24 mouse cellular contexts compared by ENCODE assay signal in the genomic region with DNA sequence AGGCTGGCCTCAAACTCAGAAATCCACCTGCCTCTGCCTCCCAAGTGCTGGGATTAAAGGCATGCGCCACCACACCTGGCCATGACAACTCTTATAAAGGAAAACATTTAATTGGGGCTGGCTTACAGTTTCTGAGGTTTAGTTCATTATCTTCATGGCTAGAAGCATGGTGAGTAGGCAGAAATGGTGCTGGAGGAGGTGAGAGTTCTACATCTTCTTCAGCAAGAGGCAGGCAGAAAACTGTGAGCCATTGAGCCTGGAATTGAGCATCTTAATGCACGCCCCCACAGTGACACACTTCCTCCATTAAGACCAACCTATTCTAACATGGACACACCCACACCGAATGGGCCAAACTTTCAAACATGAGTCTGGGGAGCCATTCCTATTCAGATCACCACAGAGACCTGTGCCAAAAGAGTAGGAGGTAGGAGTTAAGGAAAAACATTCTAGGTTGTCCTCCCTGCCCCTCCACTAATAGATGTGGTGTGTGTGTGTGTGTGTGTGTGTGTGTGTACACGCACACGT. TPM values are rescaled to one million over a fixed set of nuclear protein-coding genes. Genes with fewer than 3 reads are reported as not detected.
DNase-seq lines count a peak whose midpoint lies in the region; TF ChIP-seq lines count a peak whose summit lies in the region.
"Had no signal": no experiment of that assay in that cellular context is flagged by ENCODE, and none has a peak within 500 bp of the region (broad histone marks: within the 10 kb centered on the region; RNA-seq: fewer than 3 reads in every experiment).

No protein-coding gene starts in this region.

- no peak overlapping the region for H3K27ac ChIP-seq in MEL (ENCODE audit: control insufficient read depth, low read depth, low read length)
- H3K27ac ChIP-seq: forebrain, embryonic 10.5 days; forebrain, embryonic 13.5 days; heart, embryonic 15.5 days; hindbrain, embryonic 14.5 days; hindbrain, postnatal 0 days had no signal

- no peak overlapping the region for H3K9ac ChIP-seq in MEL (ENCODE audit: control insufficient read depth, low read depth, low read length, poor library complexity, severe bottlenecking)
- H3K9ac ChIP-seq: forebrain, embryonic 13.5 days; heart, embryonic 12.5 days; heart, embryonic 15.5 days; hindbrain, embryonic 14.5 days had no signal

- peak; percentile 8 to 23 for DNase-seq in right cerebral cortex, adult 2 months (ENCODE audit: low spot score in 2 of 2)
- no peak for DNase-seq in right cerebral cortex, postnatal 10 days (ENCODE audit: low spot score in 2 of 2)
- peak; percentile 16 for DNase-seq in MEL (ENCODE audit: low read depth, low spot score)
- DNase-seq in brain, adult 2 months (ENCODE audit: low read depth, low spot score), result peak; percentile 43
- peak; percentile 12 for DNase-seq in telencephalon, adult 2 months (ENCODE audit: low read depth, low spot score)
- DNase-seq in left cerebral cortex, postnatal 36 days (ENCODE audit: low spot score in 2 of 2), result no peak
- no peak for DNase-seq in kidney, postnatal 36 days
- no peak for DNase-seq in urinary bladder, postnatal 36 days (ENCODE audit: low spot score in 2 of 2)
- DNase-seq: adrenal gland, adult 2 months; adrenal gland, postnatal 14 days; cerebellum, adult 11-12 months; cerebellum, adult 8-10 months; cerebellum, postnatal 10 days; gastrocnemius, postnatal 25 days; heart, adult 18-20 months; heart, postnatal 10 days; heart, postnatal 4 days had no signal

- no peak for TF ChIP-seq EP300 in MEL (IDR thresholded peaks at IDR 0.05; ENCODE audit: low read depth in 1 of 2, low read length in 2 of 2)

- peaks cover 20% of the 10 kb centered on the region; the same call in 1 of the 2 replicates for H3K79me2 ChIP-seq in MEL (ENCODE audit: control insufficient read depth, insufficient read depth, low read length, poor library complexity)

- no peak for TF ChIP-seq RAD21 in MEL (IDR thresholded peaks at IDR 0.05; ENCODE audit: low read depth, low read length)

- H3K4me3 ChIP-seq in MEL (ENCODE audit: control insufficient read depth in 1 of 2, insufficient read depth in 1 of 2, low read depth in 2 of 2, low read length in 2 of 2), result no peak overlapping the region
- H3K4me3 ChIP-seq: forebrain, embryonic 10.5 days; forebrain, embryonic 13.5 days; heart, embryonic 12.5 days; heart, embryonic 15.5 days had no signal

- peaks cover 13% of the 10 kb centered on the region in 2 experiments for H3K4me1 ChIP-seq in MEL (ENCODE audit: control insufficient read depth in 1 of 2, insufficient read depth in 2 of 2, low read length in 2 of 2)
- H3K4me1 ChIP-seq: heart, embryonic 15.5 days had no signal

- no peaks in the 10 kb centered on the region for H3K9me3 ChIP-seq in MEL (replicated peaks; ENCODE audit: insufficient read depth, low read length)
- H3K9me3 ChIP-seq: forebrain, embryonic 10.5 days; forebrain, embryonic 13.5 days; G1E; heart, embryonic 12.5 days; heart, embryonic 15.5 days had no signal

- H3K27me3 ChIP-seq in MEL (ENCODE audit: control insufficient read depth in 1 of 2, insufficient read depth in 2 of 2, low read length in 2 of 2), result no peaks in the 10 kb centered on the region
- H3K27me3 ChIP-seq: forebrain, embryonic 13.5 days; heart, embryonic 12.5 days; heart, embryonic 15.5 days had no signal

- no peak for TF ChIP-seq CTCF in MEL (IDR thresholded peaks at IDR 0.05 in 2 of 3, conservative IDR thresholded peaks at IDR 0.05 in 1 of 3; ENCODE audit: control insufficient read depth in 1 of 3, insufficient read depth in 1 of 3, low read depth in 2 of 3, low read length in 3 of 3, poor library complexity in 1 of 3, severe bottlenecking in 1 of 3)

- intact Hi-C loops in left cerebral cortex, postnatal 36 days (cut with DNase I), result no loop called here

- no peak for TF ChIP-seq POLR2A in MEL (IDR thresholded peaks at IDR 0.05; ENCODE audit: control insufficient read depth in 1 of 2, insufficient read depth in 1 of 2, low read depth in 1 of 2, low read length in 2 of 2, poor library complexity in 1 of 2)

- peaks cover 13 to 15% of the 10 kb centered on the region in 2 experiments for H3K36me3 ChIP-seq in MEL (ENCODE audit: control insufficient read depth in 1 of 2, insufficient read depth in 2 of 2, low read length in 2 of 2)
- H3K36me3 ChIP-seq: heart, embryonic 15.5 days had no signal

TF ChIP-seq in MEL, 35 proteins besides CTCF, POLR2A, EP300 and RAD21:
- TF ChIP-seq SMC3 (IDR thresholded peaks at IDR 0.05; ENCODE audit: low read depth, low read length), result no peak
- TF ChIP-seq MYB (IDR thresholded peaks at IDR 0.05; ENCODE audit: low read depth, low read length), result no peak
- no peak for TF ChIP-seq ZNF384 (IDR thresholded peaks at IDR 0.05; ENCODE audit: low read depth, low read length)
- no peak for TF ChIP-seq USF1 (IDR thresholded peaks at IDR 0.05; ENCODE audit: low read depth, low read length)
- no peak for TF ChIP-seq HCFC1 (IDR thresholded peaks at IDR 0.05; ENCODE audit: low read depth, low read length)
- TF ChIP-seq GATA1 (IDR thresholded peaks at IDR 0.05; ENCODE audit: low read depth, low read length), result no peak
- no peak for TF ChIP-seq ZC3H11A (IDR thresholded peaks at IDR 0.05; ENCODE audit: low read depth, low read length)
TF ChIP-seq in MEL: peak in this region for 0.

RNA-seq across cellular contexts. Expression of gene Kdm4c, which starts 22.2 kb away (rescaled TPM):
- total RNA-seq in MEL (2012; rRNA removed), result 8.4 and 9.6 TPM in 2 replicates
- 1 to 10 TPM in 1 of 2 experiments, not detected in 1; 7.5 TPM for polyA plus RNA-seq in MEL (2012; ENCODE audit: insufficient read depth in 1 of 2, insufficient read length in 2 of 2, low read depth in 1 of 2, low replicate concordance in 2 of 2, missing spikeins in 1 of 2)
- total RNA-seq in left cerebral cortex, postnatal 36 days (2021), result 10 to 100 TPM; 21.7 to 26.4 TPM

Comparison
In these comparisons a context has a peak if more than half of its experiments do, and no peak if none do; other contexts are left out.
1. DNase-seq: peak in right cerebral cortex, adult 2 months (2 of 2), MEL (single experiment), brain, adult 2 months (single experiment) and telencephalon, adult 2 months (single experiment); none in right cerebral cortex, postnatal 10 days (0 of 2), left cerebral cortex, postnatal 36 days (0 of 2), kidney, postnatal 36 days (0 of 2) and urinary bladder, postnatal 36 days (0 of 2).